11 mouse cellular contexts compared by ENCODE assay signal in genomic region chr9:29202196-29202595, GRCm38 (mm10).
A peak's percentile ranks its signal among the peaks of the same experiment; 100 is the strongest.
DNase-seq lines count a peak whose midpoint lies in the region; ATAC-seq and TF ChIP-seq lines count a peak whose summit lies in the region.
"Had no signal": no experiment of that assay in that cellular context is flagged by ENCODE, and none has a peak within 500 bp of the region (broad histone marks: within the 10 kb centered on the region; RNA-seq: fewer than 3 reads in every experiment).

No protein-coding gene starts in this region.

- H3K27ac ChIP-seq in heart, adult 2 months, result no peak overlapping the region
- no peak overlapping the region for H3K27ac ChIP-seq in midbrain, embryonic 11.5 days (ENCODE audit: low read depth, low read length)
- no peak overlapping the region for H3K27ac ChIP-seq in midbrain, embryonic 10.5 days (replicated peaks)
- H3K27ac ChIP-seq in heart, embryonic 16.5 days (ENCODE audit: low read length), result peak overlapping the region; percentile 52; the same call in 1 of the 2 replicates
- H3K27ac ChIP-seq in olfactory bulb, adult 2 months (ENCODE audit: insufficient read depth, low read depth, low read length), result 0 out of 2 replicates have a peak overlapping the region, but pooled peaks have one; percentile 12
- H3K27ac ChIP-seq: embryonic facial prominence, embryonic 12.5 days; hindbrain, embryonic 15.5 days; kidney, postnatal 0 days; lung, embryonic 15.5 days had no signal

- no peaks in the 10 kb centered on the region for H3K36me3 ChIP-seq in heart, adult 2 months (ENCODE audit: control insufficient read depth, insufficient read depth, low read length)
- H3K36me3 ChIP-seq in midbrain, embryonic 11.5 days (ENCODE audit: control insufficient read depth, insufficient read depth, low read length), result no peaks in the 10 kb centered on the region
- no peaks in the 10 kb centered on the region for H3K36me3 ChIP-seq in midbrain, embryonic 10.5 days
- no peaks in the 10 kb centered on the region for H3K36me3 ChIP-seq in heart, embryonic 16.5 days (ENCODE audit: control insufficient read depth, insufficient read depth)
- H3K36me3 ChIP-seq: embryonic facial prominence, embryonic 12.5 days; hindbrain, embryonic 15.5 days; lung, embryonic 15.5 days had no signal

- H3K27me3 ChIP-seq in heart, adult 2 months (ENCODE audit: control insufficient read depth, insufficient read depth, low read length), result no peaks in the 10 kb centered on the region
- no peaks in the 10 kb centered on the region for H3K27me3 ChIP-seq in midbrain, embryonic 11.5 days (ENCODE audit: control insufficient read depth, insufficient read depth, low read length)
- no peaks in the 10 kb centered on the region for H3K27me3 ChIP-seq in midbrain, embryonic 10.5 days (ENCODE audit: low read depth, poor library complexity, severe bottlenecking)
- H3K27me3 ChIP-seq in heart, embryonic 16.5 days (ENCODE audit: control insufficient read depth, insufficient read depth, low read length), result no peaks in the 10 kb centered on the region
- H3K27me3 ChIP-seq: embryonic facial prominence, embryonic 12.5 days; hindbrain, embryonic 15.5 days; lung, embryonic 15.5 days had no signal

- no peak for TF ChIP-seq POLR2A in heart, adult 2 months (IDR thresholded peaks at IDR 0.05; ENCODE audit: insufficient read depth, low read depth, low read length)
- TF ChIP-seq POLR2A in olfactory bulb, adult 2 months (IDR thresholded peaks at IDR 0.05; ENCODE audit: insufficient read depth, low read depth, low read length), result no peak

- no peak for TF ChIP-seq CTCF in heart, adult 2 months (IDR thresholded peaks at IDR 0.05)
- TF ChIP-seq CTCF in olfactory bulb, adult 2 months (IDR thresholded peaks at IDR 0.05; ENCODE audit: insufficient read depth, low read depth, low read length), result no peak

- no peaks in the 10 kb centered on the region for H3K9me3 ChIP-seq in midbrain, embryonic 11.5 days (ENCODE audit: control insufficient read depth, low read length)
- no peaks in the 10 kb centered on the region for H3K9me3 ChIP-seq in midbrain, embryonic 10.5 days (replicated peaks)
- no peaks in the 10 kb centered on the region for H3K9me3 ChIP-seq in heart, embryonic 16.5 days (replicated peaks; ENCODE audit: control insufficient read depth, low read length)
- H3K9me3 ChIP-seq: embryonic facial prominence, embryonic 12.5 days; hindbrain, embryonic 15.5 days; lung, embryonic 15.5 days had no signal

- intact Hi-C loops in heart, adult 2 months (cut with DNase I), result loop anchor here (5.0 to 10.0 kb wide), 2 partner anchors 440 to 937 kb away; no protein-coding TSS in a partner anchor

- TF ChIP-seq EP300 in heart, adult 2 months (IDR thresholded peaks at IDR 0.05; ENCODE audit: insufficient read depth, low read depth, low read length), result no peak

- H3K4me2 ChIP-seq in midbrain, embryonic 11.5 days, result no peak overlapping the region
- H3K4me2 ChIP-seq in heart, embryonic 16.5 days (ENCODE audit: low read depth, low read length), result no peak overlapping the region
- H3K4me2 ChIP-seq: embryonic facial prominence, embryonic 12.5 days; hindbrain, embryonic 15.5 days; lung, embryonic 15.5 days had no signal

- no peak overlapping the region for H3K9ac ChIP-seq in heart, adult 2 months (ENCODE audit: low read depth, low read length)
- no peak overlapping the region for H3K9ac ChIP-seq in midbrain, embryonic 11.5 days (ENCODE audit: low read length)
- H3K9ac ChIP-seq in heart, embryonic 16.5 days (ENCODE audit: low read length), result no peak overlapping the region
- H3K9ac ChIP-seq: embryonic facial prominence, embryonic 12.5 days; hindbrain, embryonic 15.5 days; lung, embryonic 15.5 days had no signal

- H3K79me2 ChIP-seq in heart, adult 2 months (replicated peaks; ENCODE audit: control insufficient read depth, insufficient read depth, low read length), result no peaks in the 10 kb centered on the region

- ATAC-seq in midbrain, embryonic 11.5 days (ENCODE audit: low FRiP score), result no peak
- ATAC-seq in heart, embryonic 16.5 days (replicated peaks; ENCODE audit: extremely low read depth, insufficient read depth, low FRiP score), result peak; percentile 15; the same call in 1 of the 2 replicates

- 5% methylated on average over 2 of the region's 2 CpGs for WGBS in heart, adult 2 months
- WGBS in midbrain, embryonic 11.5 days, result 60% methylated on average over 2 of the region's 2 CpGs
- WGBS in midbrain, embryonic 10.5 days, result 55% methylated on average over 2 of the region's 2 CpGs
- 9% methylated on average over 2 of the region's 2 CpGs for WGBS in heart, embryonic 16.5 days
- WGBS in olfactory bulb, adult 2 months, result 19% methylated on average over 2 of the region's 2 CpGs

- H3K4me3 ChIP-seq in heart, adult 2 months, result no peak overlapping the region
- no peak overlapping the region for H3K4me3 ChIP-seq in midbrain, embryonic 11.5 days (ENCODE audit: low read depth, low read length)
- H3K4me3 ChIP-seq in midbrain, embryonic 10.5 days, result no peak overlapping the region
- no peak overlapping the region for H3K4me3 ChIP-seq in heart, embryonic 16.5 days (ENCODE audit: low read length)
- no peak overlapping the region for H3K4me3 ChIP-seq in olfactory bulb, adult 2 months (ENCODE audit: insufficient read depth, low read depth, low read length)
- H3K4me3 ChIP-seq: embryonic facial prominence, embryonic 12.5 days; hindbrain, embryonic 15.5 days; lung, embryonic 15.5 days had no signal

- H3K4me1 ChIP-seq in heart, adult 2 months (ENCODE audit: control insufficient read depth, insufficient read depth, low read length), result peaks cover 1% of the 10 kb centered on the region; the same call in 1 of the 2 replicates
- no peaks in the 10 kb centered on the region for H3K4me1 ChIP-seq in midbrain, embryonic 11.5 days (ENCODE audit: control insufficient read depth, insufficient read depth, low read length)
- H3K4me1 ChIP-seq in midbrain, embryonic 10.5 days, result no peaks in the 10 kb centered on the region
- peaks cover 27% of the 10 kb centered on the region for H3K4me1 ChIP-seq in heart, embryonic 16.5 days (ENCODE audit: control insufficient read depth, insufficient read depth, low read length)
- peaks cover 9% of the 10 kb centered on the region for H3K4me1 ChIP-seq in olfactory bulb, adult 2 months (ENCODE audit: control insufficient read depth, insufficient read depth, low read length)
- H3K4me1 ChIP-seq: embryonic facial prominence, embryonic 12.5 days; lung, embryonic 15.5 days had no signal

- DNase-seq in heart, adult 11 months, result peak; percentile 64
- no peak for DNase-seq in heart, adult 2 months
- peak; percentile 67 for DNase-seq in midbrain, embryonic 11.5 days (ENCODE audit: low spot score, missing footprints)
- DNase-seq in midbrain, embryonic 10.5 days (ENCODE audit: low spot score), result no peak
- DNase-seq in cerebellum, adult 9-11 months, result no peak

Comparison
In these comparisons a context has a peak if more than half of its experiments do, and no peak if none do; other contexts are left out.
1. DNase-seq: peak in heart, adult 11 months (single experiment) and midbrain, embryonic 11.5 days (single experiment); none in heart, adult 2 months (0 of 2), midbrain, embryonic 10.5 days (single experiment) and cerebellum, adult 9-11 months (single experiment).
2. H3K27ac ChIP-seq: peak in heart, embryonic 16.5 days (single experiment) and olfactory bulb, adult 2 months (single experiment); none in heart, adult 2 months (single experiment), midbrain, embryonic 11.5 days (single experiment) and midbrain, embryonic 10.5 days (single experiment).